Mouse (Mus musculus) liver, embryonic 11.5 days (tissue): ENCODE data around the gene Tollip. TPM values are rescaled to one million over a fixed set of nuclear protein-coding genes. Genes with fewer than 3 reads are reported as not detected.

ENCODE experiments used
- ATAC-seq: fragments of 200-750 bp; cut with Nextera tagmentation; replicated peaks from 2 replicates; pipeline ENCODE4 v1.8.0; 2017; ENCODE audit warnings: moderate number of reproducible peaks, mild to moderate bottlenecking, moderate TSS enrichment, moderate library complexity; ENCODE audit not compliant: low FRiP score
- DNase-seq: peaks from one replicate; pipeline ENCODE4 v3.0.0-alpha.2; 2017; ENCODE audit warnings: low spot score
- H3K27ac ChIP-seq: fragments of 300-500 bp; sonication (generic); 2 replicates; pipeline ENCODE4 v1.5.1; 2014; ENCODE audit warnings: mild to moderate bottlenecking, low read depth, low read length, control low read depth
- H3K27me3 ChIP-seq: fragments of 300-500 bp; sonication (generic); replicated peaks from 2 replicates; pipeline ENCODE4 v1.6.1; 2014; ENCODE audit warnings: low read length, mixed read lengths; ENCODE audit not compliant: control insufficient read depth, insufficient read depth
- H3K36me3 ChIP-seq: fragments of 300-500 bp; sonication (generic); 2 replicates; pipeline ENCODE4 v1.6.1; 2014; ENCODE audit warnings: mild to moderate bottlenecking, low read length, moderate library complexity, mixed read lengths; ENCODE audit not compliant: control insufficient read depth, insufficient read depth
- H3K4me1 ChIP-seq: fragments of 300-500 bp; sonication (generic); replicated peaks from 2 replicates; pipeline ENCODE4 v1.6.1; 2014; ENCODE audit warnings: low read length, mixed read lengths; ENCODE audit not compliant: control insufficient read depth, insufficient read depth
- H3K4me2 ChIP-seq: fragments of 300-500 bp; sonication (generic); 2 replicates; pipeline ENCODE4 v1.6.1; 2014; ENCODE audit warnings: mild to moderate bottlenecking, control low read depth, moderate library complexity
- H3K4me3 ChIP-seq: fragments of 300-500 bp; sonication (generic); 2 replicates; pipeline ENCODE4 v1.5.1; 2014; ENCODE audit warnings: low read depth, low read length, control low read depth
- H3K9ac ChIP-seq: fragments of 300-500 bp; sonication (generic); 2 replicates; pipeline ENCODE4 v1.6.1; 2014; ENCODE audit warnings: low read depth, low read length, control low read depth
- H3K9me3 ChIP-seq: fragments of 300-500 bp; sonication (generic); 2 replicates; pipeline ENCODE4 v1.6.1; 2016; ENCODE audit warnings: low read length, inconsistent platforms, mixed read lengths; ENCODE audit not compliant: control insufficient read depth
- WGBS: fragments of 180-500 bp; shearing (Covaris S2); extraction: QIAGEN DNeasy Blood & Tissue Kit; methylation state at CpG from one replicate; pipeline ENCODE4 v1.1.7; 2014; 5-methylcytosine and 5-hydroxymethylcytosine counted together
- polyA plus RNA-seq: library from polyadenylated mRNA; unstranded; fragments of >200 nt; fragmentation: Nextera tagmentation; extraction: Ambion mirVana; gene quantifications from 2 replicates; pipeline ENCODE4 v1.2.1, GENCODE M21; 2014

Tollip gene
- polyA plus RNA-seq, 1 experiment from 2014 or later = 37.7 TPM

GRCm38 (mm10) chr7:141955565-141956173 lies 37.4 kb upstream of the Tollip start:
- no peaks in the 10 kb centered on the region for H3K4me1 ChIP-seq
- H3K9me3 ChIP-seq = no peaks in the 10 kb centered on the region
- H3K9ac ChIP-seq = no peak overlapping the region
- H3K27me3 ChIP-seq = peaks cover 31% of the 10 kb centered on the region
- WGBS = 66% methylated on average over 5 of the region's 5 CpGs
- H3K27ac ChIP-seq = no peak overlapping the region
- no peaks in the 10 kb centered on the region for H3K36me3 ChIP-seq
- DNase-seq (no peak), ATAC-seq (no peak)
- no peak overlapping the region for H3K4me3 ChIP-seq
- no peak overlapping the region for H3K4me2 ChIP-seq

GRCm38 (mm10) chr7:141953616-141954015 lies 35.3 kb upstream of the Tollip start:
- Histone ChIP-seq H3K27ac (no peak overlapping the region), H3K27me3 (peaks cover 51% of the 10 kb centered on the region), H3K4me1 (peaks cover 4% of the 10 kb centered on the region; the same call in 1 of the 2 replicates), H3K4me3 (no peak overlapping the region), H3K9me3 (no peaks in the 10 kb centered on the region), H3K4me2 (no peak overlapping the region), H3K36me3 (no peaks in the 10 kb centered on the region), H3K9ac (no peak overlapping the region)
- ATAC-seq = no peak
- no peak for DNase-seq
- WGBS = 64% methylated on average over 6 of the region's 6 CpGs

GRCm38 (mm10) chr7:141952920-141953319 lies 34.6 kb upstream of the Tollip start:
- Histone ChIP-seq H3K9me3 (no peaks in the 10 kb centered on the region), H3K4me1 (peaks cover 4% of the 10 kb centered on the region; the same call in 1 of the 2 replicates), H3K4me3 (no peak overlapping the region), H3K9ac (no peak overlapping the region), H3K36me3 (no peaks in the 10 kb centered on the region), H3K4me2 (no peak overlapping the region), H3K27ac (no peak overlapping the region), H3K27me3 (peaks cover 58% of the 10 kb centered on the region)
- no peak for ATAC-seq
- DNase-seq = no peak
- WGBS = 60% methylated on average over 4 of the region's 4 CpGs

- peaks cover 4% of the 10 kb centered on the region; the same call in 1 of the 2 replicates for H3K4me1 ChIP-seq
- H3K4me3 ChIP-seq = no peak overlapping the region
- H3K9me3 ChIP-seq = no peaks in the 10 kb centered on the region
- no peaks in the 10 kb centered on the region for H3K36me3 ChIP-seq
- no peak overlapping the region for H3K27ac ChIP-seq
- H3K4me2 ChIP-seq = no peak overlapping the region
- DNase-seq = no peak
- no peak overlapping the region for H3K9ac ChIP-seq
- 84% methylated on average over 4 of the region's 4 CpGs for WGBS
- H3K27me3 ChIP-seq = peaks cover 67% of the 10 kb centered on the region
- no peak for ATAC-seq
Measured at GRCm38 (mm10) chr7:141951821-141952220, 33.5 kb upstream of the Tollip start.

GRCm38 (mm10) chr7:141950104-141951013 lies 32.1 kb upstream of the Tollip start:
- peaks cover 82% of the 10 kb centered on the region for H3K27me3 ChIP-seq
- ATAC-seq (no peak), DNase-seq (no peak)
- WGBS = 3% methylated on average over 71 of the region's 84 CpGs
- peak overlapping the region; percentile 54 for H3K4me3 ChIP-seq
- peak overlapping the region; percentile 71 for H3K4me2 ChIP-seq
- 0 out of 2 replicates have a peak overlapping the region, but pooled peaks have one; percentile 16 for H3K9ac ChIP-seq
- no peaks in the 10 kb centered on the region for H3K9me3 ChIP-seq
- no peak overlapping the region for H3K27ac ChIP-seq
- H3K4me1 ChIP-seq = peaks cover 4% of the 10 kb centered on the region; the same call in 1 of the 2 replicates
- no peaks in the 10 kb centered on the region for H3K36me3 ChIP-seq

GRCm38 (mm10) chr7:141949799-141950103 lies 31.4 kb upstream of the Tollip start:
- peak overlapping the region; percentile 71 for H3K4me2 ChIP-seq
- no peaks in the 10 kb centered on the region for H3K9me3 ChIP-seq
- peaks cover 4% of the 10 kb centered on the region; the same call in 1 of the 2 replicates for H3K4me1 ChIP-seq
- no peak for DNase-seq
- peak overlapping the region; percentile 54 for H3K4me3 ChIP-seq
- H3K9ac ChIP-seq = 0 out of 2 replicates have a peak overlapping the region, but pooled peaks have one; percentile 16
- H3K27me3 ChIP-seq = peaks cover 83% of the 10 kb centered on the region
- no peak overlapping the region for H3K27ac ChIP-seq
- ATAC-seq = peak; percentile 34; the same call in 1 of the 2 replicates
- under 1% methylated on average over 51 of the region's 54 CpGs for WGBS
- H3K36me3 ChIP-seq = no peaks in the 10 kb centered on the region

- DNase-seq (peak; percentile 86), ATAC-seq (peak; percentile 90)
- peaks cover 83% of the 10 kb centered on the region for H3K27me3 ChIP-seq
- WGBS = 3% methylated on average over 55 of the region's 55 CpGs
- H3K4me2 ChIP-seq = peak within 1 kb of the TSS; percentile 71
- no peaks in the 10 kb centered on the region for H3K9me3 ChIP-seq
- no peaks in the 10 kb centered on the region for H3K36me3 ChIP-seq
- peak within 1 kb of the TSS; percentile 54 for H3K4me3 ChIP-seq
- H3K4me1 ChIP-seq = peaks cover 4% of the 10 kb centered on the region; the same call in 1 of the 2 replicates
- H3K9ac ChIP-seq = 0 out of 2 replicates have a peak within 1 kb of the TSS, but pooled peaks have one; percentile 16
- H3K27ac ChIP-seq = no peak within 1 kb of the TSS
Measured at GRCm38 (mm10) chr7:141948906-141949798, 30.8 kb upstream of the Tollip start, which contains the start of gene Brsk2. Brsk2 (plus strand) TSS chr7:141949751.

GRCm38 (mm10) chr7:141948045-141948444 lies 29.7 kb upstream of the Tollip start:
- peaks cover 76% of the 10 kb centered on the region for H3K27me3 ChIP-seq

More at GRCm38 (mm10) chr7:141948045-141948444, 29.7 kb upstream of the Tollip start:
- Histone ChIP-seq H3K36me3 (no peaks in the 10 kb centered on the region), H3K4me1 (peaks cover 4% of the 10 kb centered on the region; the same call in 1 of the 2 replicates), H3K9ac (no peak overlapping the region), H3K4me2 (no peak overlapping the region), H3K27ac (no peak overlapping the region), H3K4me3 (no peak overlapping the region), H3K9me3 (no peaks in the 10 kb centered on the region)
- ATAC-seq = no peak
- no peak for DNase-seq
- 58% methylated on average over 1 of the region's 1 CpGs for WGBS
